Mouse (Mus musculus) neural tube, embryonic 14.5 days (tissue): ENCODE measurements at regions not wholly inside any gene's neighbourhood (a gene's known extent, or its start where the extent isn't known, plus 50 kb on each side); places are given as distances from the start of the nearest gene placed in this dataset.

ENCODE experiments used
- ATAC-seq: fragments of 200-750 bp; cut with Nextera tagmentation; 2 replicates; pipeline ENCODE4 v1.8.0; 2017; ENCODE audit warnings: low read depth, mild to moderate bottlenecking, moderate TSS enrichment, moderate library complexity
- H3K27ac ChIP-seq: fragments of 300-500 bp; sonication (generic); 2 replicates; pipeline ENCODE4 v1.5.1; 2014; ENCODE audit warnings: low read depth, mild to moderate bottlenecking, control low read depth, low read length, moderate library complexity, mixed read lengths
- H3K27me3 ChIP-seq: fragments of 300-500 bp; sonication (generic); 2 replicates; pipeline ENCODE4 v1.6.1; 2014; ENCODE audit warnings: low read length; ENCODE audit not compliant: control insufficient read depth, insufficient read depth
- H3K36me3 ChIP-seq: fragments of 300-500 bp; sonication (generic); 2 replicates; pipeline ENCODE4 v1.6.1; 2014; ENCODE audit warnings: low read length, mixed read lengths; ENCODE audit not compliant: control insufficient read depth, insufficient read depth
- H3K4me1 ChIP-seq: fragments of 300-500 bp; sonication (generic); 2 replicates; pipeline ENCODE4 v1.6.1; 2014; ENCODE audit warnings: low read length; ENCODE audit not compliant: control insufficient read depth, insufficient read depth
- H3K4me2 ChIP-seq: fragments of 300-500 bp; sonication (generic); 2 replicates; pipeline ENCODE4 v1.6.1; 2014; ENCODE audit warnings: mild to moderate bottlenecking, low read depth, low read length, control low read depth
- H3K4me3 ChIP-seq: fragments of 300-500 bp; sonication (generic); 2 replicates; pipeline ENCODE4 v1.5.1; 2014; ENCODE audit warnings: low read depth, low read length, control low read depth, mixed read lengths
- H3K9ac ChIP-seq: fragments of 300-500 bp; sonication (generic); replicated peaks from 2 replicates; pipeline ENCODE4 v1.6.1; 2014; ENCODE audit warnings: low read depth, mild to moderate bottlenecking, control low read depth, low read length, mixed read lengths
- H3K9me3 ChIP-seq: fragments of 300-500 bp; sonication (generic); 2 replicates; pipeline ENCODE4 v1.6.1; 2016; ENCODE audit warnings: low read length; ENCODE audit not compliant: control insufficient read depth
- WGBS: fragments of 180-500 bp; shearing (Covaris S2); extraction: QIAGEN DNeasy Blood & Tissue Kit; methylation state at CpG from one replicate; pipeline ENCODE4 v1.1.7; 2014; 5-methylcytosine and 5-hydroxymethylcytosine counted together

- no peak for ATAC-seq
- Histone ChIP-seq H3K4me3 (no peak overlapping the region), H3K9me3 (no peaks in the 10 kb centered on the region), H3K27ac (no peak overlapping the region), H3K27me3 (no peaks in the 10 kb centered on the region), H3K4me1 (no peaks in the 10 kb centered on the region), H3K9ac (no peak overlapping the region), H3K36me3 (no peaks in the 10 kb centered on the region), H3K4me2 (no peak overlapping the region)
- 94% methylated on average over 8 of the region's 8 CpGs for WGBS
Measured at GRCm38 (mm10) chr7:128861376-128861775, 116.6 kb downstream of the Sec23ip start.

DNA sequence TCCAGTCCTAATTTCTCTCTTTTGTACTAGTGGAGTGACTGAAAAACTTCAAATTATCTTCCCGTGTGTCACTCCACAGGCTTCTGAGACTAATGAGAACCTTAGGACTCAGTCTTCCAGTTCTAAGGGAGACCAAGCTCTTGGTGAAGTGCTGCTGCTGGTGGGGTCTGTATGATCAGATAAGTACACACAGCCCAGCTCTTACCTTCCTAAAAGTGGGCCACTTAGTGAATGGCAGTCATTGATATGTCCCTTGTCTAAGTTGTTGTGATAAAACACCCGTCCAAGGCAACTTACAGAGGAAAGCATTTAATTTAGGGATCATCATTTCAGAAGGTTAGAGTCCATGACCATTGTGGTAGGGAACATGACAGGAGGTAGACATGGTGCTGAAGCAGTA is 124.1 kb downstream of the Sec23ip start:
- no peaks in the 10 kb centered on the region for H3K4me1 ChIP-seq
- H3K9ac ChIP-seq, result no peak overlapping the region
- no peak overlapping the region for H3K4me3 ChIP-seq
- no peak overlapping the region for H3K27ac ChIP-seq
- no peaks in the 10 kb centered on the region for H3K9me3 ChIP-seq
- no peaks in the 10 kb centered on the region for H3K27me3 ChIP-seq
- no peak overlapping the region for H3K4me2 ChIP-seq
- 93% methylated on average over 2 of the region's 2 CpGs for WGBS
- no peaks in the 10 kb centered on the region for H3K36me3 ChIP-seq
- ATAC-seq, result no peak

DNA sequence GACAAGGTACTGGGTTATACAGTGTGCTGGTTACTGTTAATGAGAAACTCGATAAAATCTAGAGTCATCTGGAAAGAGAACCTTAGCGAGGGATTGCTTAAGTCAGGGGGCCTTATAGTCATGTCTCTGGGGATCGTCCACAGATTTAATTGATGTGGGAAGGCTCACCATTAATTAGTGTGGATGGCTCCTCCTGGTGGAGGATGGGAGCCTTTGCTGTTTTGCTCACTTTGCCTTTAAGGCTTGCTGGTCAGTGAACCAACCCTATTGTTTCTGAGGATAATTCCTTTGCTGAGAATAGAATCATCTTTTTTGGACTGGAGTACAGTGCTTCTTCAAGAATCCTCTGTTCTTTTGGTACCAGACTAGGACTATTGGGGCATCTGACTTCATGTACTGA is 139.3 kb downstream of the Sec23ip start:
- Histone ChIP-seq H3K9ac (no peak overlapping the region), H3K4me2 (no peak overlapping the region), H3K36me3 (no peaks in the 10 kb centered on the region), H3K9me3 (no peaks in the 10 kb centered on the region), H3K4me1 (no peaks in the 10 kb centered on the region), H3K4me3 (no peak overlapping the region), H3K27ac (no peak overlapping the region), H3K27me3 (no peaks in the 10 kb centered on the region)
- WGBS, result 67% methylated on average over 3 of the region's 3 CpGs
- ATAC-seq, result no peak

DNA sequence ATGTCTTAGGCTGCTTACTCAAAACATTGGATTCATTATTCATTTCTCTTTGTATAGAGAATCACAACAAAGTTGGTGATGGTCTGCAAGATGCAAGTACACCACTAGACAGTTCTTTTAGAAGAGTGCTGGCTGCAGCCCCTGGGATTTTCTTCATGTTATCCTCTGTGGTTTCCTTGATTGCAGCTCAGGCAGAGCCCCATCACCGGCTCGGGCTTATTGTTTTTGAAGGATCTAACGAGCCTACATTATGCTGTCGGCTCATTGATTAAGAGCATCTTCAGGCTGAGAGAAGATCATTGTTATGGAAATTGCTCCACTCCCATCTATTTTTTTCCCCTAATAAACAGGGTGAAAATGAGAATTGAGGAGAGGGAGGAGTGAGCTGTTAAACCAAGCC is 140.8 kb downstream of the Sec23ip start:
- H3K27ac ChIP-seq, result no peak overlapping the region
- no peaks in the 10 kb centered on the region for H3K9me3 ChIP-seq
- no peak for ATAC-seq
- no peaks in the 10 kb centered on the region for H3K36me3 ChIP-seq
- no peak overlapping the region for H3K9ac ChIP-seq
- H3K4me2 ChIP-seq, result no peak overlapping the region
- H3K27me3 ChIP-seq, result no peaks in the 10 kb centered on the region
- no peak overlapping the region for H3K4me3 ChIP-seq
- 33% methylated on average over 4 of the region's 4 CpGs for WGBS
- H3K4me1 ChIP-seq, result no peaks in the 10 kb centered on the region

GRCm38 (mm10) chr7:128910134-128910533 is 165.4 kb downstream of the Sec23ip start:
- Histone ChIP-seq H3K4me2 (no peak overlapping the region), H3K9ac (no peak overlapping the region), H3K27me3 (no peaks in the 10 kb centered on the region), H3K4me3 (no peak overlapping the region), H3K4me1 (no peaks in the 10 kb centered on the region), H3K9me3 (no peaks in the 10 kb centered on the region), H3K27ac (no peak overlapping the region), H3K36me3 (no peaks in the 10 kb centered on the region)
- 87% methylated on average over 4 of the region's 4 CpGs for WGBS
- ATAC-seq, result no peak

GRCm38 (mm10) chr7:128937976-128938730 is 193.4 kb downstream of the Sec23ip start:
- no peaks in the 10 kb centered on the region for H3K36me3 ChIP-seq
- 53% methylated on average over 6 of the region's 6 CpGs for WGBS
- ATAC-seq, result no peak

GRCm38 (mm10) chr7:128960575-128960974 is 215.8 kb downstream of the Sec23ip start:
- Histone ChIP-seq H3K4me1 (no peaks in the 10 kb centered on the region), H3K27me3 (no peaks in the 10 kb centered on the region), H3K4me3 (no peak overlapping the region), H3K36me3 (no peaks in the 10 kb centered on the region), H3K27ac (no peak overlapping the region), H3K9ac (no peak overlapping the region), H3K4me2 (no peak overlapping the region), H3K9me3 (no peaks in the 10 kb centered on the region)
- ATAC-seq, result no peak
- 87% methylated on average over 5 of the region's 5 CpGs for WGBS

More at GRCm38 (mm10) chr7:128937976-128938730, 193.4 kb downstream of the Sec23ip start:
- no peak overlapping the region for H3K4me2 ChIP-seq
- H3K9me3 ChIP-seq, result no peaks in the 10 kb centered on the region
- no peak overlapping the region for H3K4me3 ChIP-seq
- no peak overlapping the region for H3K9ac ChIP-seq
- H3K4me1 ChIP-seq, result no peaks in the 10 kb centered on the region
- no peak overlapping the region for H3K27ac ChIP-seq
- no peaks in the 10 kb centered on the region for H3K27me3 ChIP-seq

- Histone ChIP-seq H3K27me3 (no peaks in the 10 kb centered on the region), H3K4me2 (no peak overlapping the region), H3K36me3 (no peaks in the 10 kb centered on the region), H3K27ac (no peak overlapping the region), H3K4me3 (no peak overlapping the region), H3K9me3 (no peaks in the 10 kb centered on the region), H3K4me1 (no peaks in the 10 kb centered on the region), H3K9ac (no peak overlapping the region)
- no peak for ATAC-seq
- 89% methylated on average over 4 of the region's 4 CpGs for WGBS
Measured at GRCm38 (mm10) chr7:128979904-128980303, 235.2 kb downstream of the Sec23ip start.

DNA sequence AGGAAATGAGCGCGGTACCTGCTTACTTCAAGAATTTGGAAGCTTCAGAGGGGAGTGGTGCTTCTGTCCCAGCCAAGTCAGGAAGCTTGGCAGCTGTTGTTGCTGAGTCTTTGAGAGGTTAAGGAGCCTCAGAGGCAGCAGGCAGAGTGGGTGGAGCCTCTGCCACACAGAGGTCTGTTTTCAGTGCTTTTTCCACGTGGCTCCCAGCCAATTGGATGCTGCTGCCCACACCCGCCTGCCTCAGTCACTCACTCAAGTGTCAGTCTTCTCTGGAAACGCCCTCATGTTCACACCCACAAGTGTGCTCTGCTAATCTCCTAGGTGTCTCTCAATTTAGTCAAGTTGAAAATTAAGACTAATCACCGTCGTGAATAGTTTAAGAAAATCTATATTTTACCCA is 236.1 kb downstream of the Sec23ip start:
- ATAC-seq, result no peak
- no peaks in the 10 kb centered on the region for H3K9me3 ChIP-seq
- H3K27ac ChIP-seq, result no peak overlapping the region
- no peak overlapping the region for H3K9ac ChIP-seq
- 53% methylated on average over 7 of the region's 7 CpGs for WGBS
- H3K4me1 ChIP-seq, result no peaks in the 10 kb centered on the region
- H3K36me3 ChIP-seq, result no peaks in the 10 kb centered on the region
- no peak overlapping the region for H3K4me3 ChIP-seq
- no peaks in the 10 kb centered on the region for H3K27me3 ChIP-seq
- no peak overlapping the region for H3K4me2 ChIP-seq
